Mouse (Mus musculus): ENCODE data around the gene Kif1b.
"Not testable (repeated sequence)": the region's sequence is repeated elsewhere in the genome, so short reads cannot be mapped to it uniquely, and the experiment has no call there.

The Kif1b gene

GRCm38 (mm10) chr4:149264895-149265294 is 42.6 kb downstream of the Kif1b start:
- no peak for DNase-seq

- DNase-seq: no peak
Observed at GRCm38 (mm10) chr4:149263218-149263617, 44.3 kb downstream of the Kif1b start.

- DNase-seq: no peak
Observed at GRCm38 (mm10) chr4:149261466-149261865, 46.0 kb downstream of the Kif1b start.

- DNase-seq: no peak
Observed at GRCm38 (mm10) chr4:149260911-149261310, 46.6 kb downstream of the Kif1b start.

GRCm38 (mm10) chr4:149259391-149260094 is 48.0 kb downstream of the Kif1b start:
- no peak for DNase-seq

- DNase-seq: no peak
Observed at GRCm38 (mm10) chr4:149258926-149259325, 48.6 kb downstream of the Kif1b start.

GRCm38 (mm10) chr4:149256511-149257300 is 50.8 kb downstream of the Kif1b start:
- no peak for DNase-seq

- no peak for DNase-seq
Observed at GRCm38 (mm10) chr4:149255277-149256270, 51.9 kb downstream of the Kif1b start.

- no peak for DNase-seq
Observed at GRCm38 (mm10) chr4:149254827-149255226, 52.7 kb downstream of the Kif1b start.

GRCm38 (mm10) chr4:149249311-149249710 is 58.2 kb downstream of the Kif1b start:
- no peak for DNase-seq

- no peak for DNase-seq
Observed at GRCm38 (mm10) chr4:149247772-149248171, 59.7 kb downstream of the Kif1b start.

- DNase-seq: no peak
Observed at GRCm38 (mm10) chr4:149247156-149247633, 60.3 kb downstream of the Kif1b start.

- no peak for DNase-seq
Observed at GRCm38 (mm10) chr4:149246578-149247155, 60.8 kb downstream of the Kif1b start.

- DNase-seq: no peak
Observed at GRCm38 (mm10) chr4:149237011-149237410, 70.5 kb downstream of the Kif1b start.

GRCm38 (mm10) chr4:149233938-149234337 is 73.6 kb downstream of the Kif1b start:
- DNase-seq: no peak

- not testable (repeated sequence) for DNase-seq
Observed at GRCm38 (mm10) chr4:149228682-149229081, 78.8 kb downstream of the Kif1b start.

GRCm38 (mm10) chr4:149228256-149228655 is 79.2 kb downstream of the Kif1b start:
- no peak for DNase-seq

- DNase-seq: no peak
Observed at GRCm38 (mm10) chr4:149226311-149226710, 81.2 kb downstream of the Kif1b start.

- no peak for DNase-seq
Observed at GRCm38 (mm10) chr4:149223453-149223852, 84.0 kb downstream of the Kif1b start.

GRCm38 (mm10) chr4:149220481-149220880 is 87.0 kb downstream of the Kif1b start:
- DNase-seq: no peak

GRCm38 (mm10) chr4:149220042-149220473 is 87.4 kb downstream of the Kif1b start:
- DNase-seq: no peak

- no peak for DNase-seq
Observed at GRCm38 (mm10) chr4:149219401-149220041, 88.0 kb downstream of the Kif1b start.
